Mouse (Mus musculus) gastrocnemius, adult 2 months (tissue): ENCODE measurements around the gene Olfr221. TPM values are rescaled to one million over a fixed set of nuclear protein-coding genes. Genes with fewer than 3 reads are reported as not detected.

Experiments used
- DNase-seq: peaks from one replicate; pipeline ENCODE4 v3.0.0; 2022
- H3K27ac ChIP-seq: fragments of 200-600 bp; 2 replicates; pipeline ENCODE4 v1.8.1; 2022; ENCODE audit warnings: mild to moderate bottlenecking
- H3K4me3 ChIP-seq: fragments of 200-600 bp; 2 replicates; pipeline ENCODE4 v1.8.1; 2022; ENCODE audit warnings: mild to moderate bottlenecking, moderate library complexity
- CTCF ChIP-seq: fragments of 200-600 bp; IDR thresholded peaks from 2 replicates; pipeline ENCODE4 v1.8.1; 2022; ENCODE audit warnings: antibody characterized with exemption, mild to moderate bottlenecking, moderate library complexity
- intact Hi-C: fragments of 180-260 bp; cut with DNase I; formaldehyde crosslinking; loops from one replicate; pipeline ENCODE4 v1.15.1; 2025
- total RNA-seq, 2 experiments: library from RNA; stranded (reverse); gene quantifications; 2 replicates each; pipeline ENCODE4 v1.2.3; 2021

Olfr221 gene
- total RNA-seq, 2 experiments from 2014 or later = not detected

DNA sequence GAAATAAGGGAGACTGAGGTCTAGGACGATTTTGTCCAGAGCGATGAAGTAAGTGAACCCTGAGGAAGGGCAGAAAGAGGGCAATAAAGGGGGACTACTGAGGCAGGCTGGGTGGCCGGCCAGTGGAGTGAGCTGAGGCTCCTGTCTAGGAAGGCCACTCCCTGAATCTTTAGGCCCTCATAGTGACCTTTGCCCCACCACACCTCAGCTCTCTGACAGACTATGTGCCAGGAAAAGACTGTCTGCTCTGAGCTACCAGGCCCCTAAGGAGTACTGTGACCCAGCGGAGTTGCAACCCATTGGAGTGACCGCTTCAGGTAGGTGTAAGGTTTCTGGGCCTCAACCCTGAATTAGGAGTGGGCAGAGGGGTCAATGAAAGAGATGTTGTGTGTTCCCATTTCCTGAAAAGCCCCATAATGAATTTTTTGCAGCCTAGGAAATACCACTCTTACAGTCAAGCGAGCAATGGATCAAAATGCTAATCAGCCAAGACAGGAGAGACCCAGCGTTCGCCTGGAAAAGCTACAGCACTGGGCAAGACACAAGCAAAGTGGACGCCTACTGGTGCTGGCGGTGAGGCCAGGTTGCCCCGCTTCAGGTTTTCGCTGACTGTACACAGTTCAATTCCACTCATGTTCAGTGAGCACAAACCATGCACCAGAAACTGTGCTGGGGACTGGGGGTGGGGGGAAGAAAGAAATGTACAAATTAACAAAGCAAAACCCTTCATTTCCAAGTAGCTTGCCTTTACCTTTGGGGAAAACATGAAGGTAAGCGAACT lies 25.4 kb downstream of the Olfr221 start:
- intact Hi-C loops = no loop called here
- TF ChIP-seq CTCF = no peak
- no peak overlapping the region for H3K4me3 ChIP-seq
- H3K27ac ChIP-seq = peak overlapping the region; percentile 91; the same call in 1 of the 2 replicates
- no peak for DNase-seq

DNA sequence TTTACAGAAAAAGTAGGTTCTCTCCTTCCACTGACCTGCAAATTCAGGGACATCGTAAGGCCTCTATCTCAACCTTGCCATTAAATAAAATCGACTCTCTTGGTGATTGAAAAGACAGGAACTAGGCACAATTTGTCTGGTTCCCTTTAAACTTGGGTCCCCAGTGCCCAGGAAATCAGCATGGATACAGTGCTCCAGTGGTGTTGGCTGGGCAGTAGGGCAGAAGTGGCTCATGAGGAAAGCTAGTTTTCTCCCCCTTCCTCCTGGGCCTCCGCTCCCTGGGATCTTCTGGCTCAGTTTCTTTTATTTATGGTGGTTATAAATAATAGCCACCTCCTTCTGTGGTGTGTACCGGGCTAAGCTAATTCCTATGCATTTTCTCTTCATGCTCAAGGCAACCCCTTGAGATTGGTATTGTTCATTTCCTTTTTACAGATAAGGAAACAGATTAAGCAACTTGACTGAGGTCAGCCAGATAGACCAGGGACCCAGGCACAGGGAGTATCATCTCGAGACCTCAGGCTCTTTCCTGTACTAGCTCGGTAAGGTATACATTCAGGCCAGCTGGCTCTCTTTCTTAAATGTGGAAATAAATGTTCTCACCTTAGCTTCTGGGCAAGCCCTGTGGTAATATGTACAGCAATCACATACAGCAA lies 26.7 kb downstream of the Olfr221 start, which contains the start of gene Tmem253:
Gene Tmem253, plus strand, starts transcription at position 214 of the 656 bp plus-strand sequence.
- Histone ChIP-seq H3K27ac (peak within 1 kb of the TSS; percentile 91), H3K4me3 (peak within 1 kb of the TSS; percentile 83)
- intact Hi-C loops = no loop called here
- no peak for TF ChIP-seq CTCF
- no peak for DNase-seq

DNA sequence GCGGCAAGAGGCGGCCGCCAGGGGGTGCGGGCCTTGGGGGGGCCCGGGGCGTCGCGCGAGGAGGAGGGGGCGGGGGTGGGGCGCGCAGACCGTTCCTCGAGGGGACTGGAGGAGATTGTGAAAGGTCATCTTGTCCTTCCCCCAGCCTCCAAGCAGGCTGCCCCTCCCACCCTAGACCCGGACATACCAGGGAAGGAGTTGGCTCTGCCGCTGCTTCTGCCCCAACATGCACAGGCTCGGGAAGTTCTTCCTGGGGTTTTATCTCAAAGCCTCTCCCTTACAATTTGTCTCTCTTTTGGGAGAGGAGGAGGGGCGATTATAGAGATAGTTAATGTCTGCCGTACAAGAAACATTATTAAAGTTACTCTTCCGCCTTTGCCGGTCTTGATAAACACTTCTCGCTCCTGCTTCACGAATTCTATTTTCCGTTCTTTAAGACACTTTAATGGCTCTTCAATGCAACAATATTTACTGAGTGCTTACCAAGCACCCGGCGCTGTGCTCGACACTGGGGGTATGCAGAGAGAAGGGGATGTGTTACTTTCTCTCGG lies 27.4 kb downstream of the Olfr221 start:
- Histone ChIP-seq H3K4me3 (peak overlapping the region; percentile 83), H3K27ac (peak overlapping the region; percentile 91)
- 0 out of 2 replicates have a peak, but pooled peaks have one; percentile 3 for TF ChIP-seq CTCF
- intact Hi-C loops = no loop called here
- peak; percentile 70 for DNase-seq

DNA sequence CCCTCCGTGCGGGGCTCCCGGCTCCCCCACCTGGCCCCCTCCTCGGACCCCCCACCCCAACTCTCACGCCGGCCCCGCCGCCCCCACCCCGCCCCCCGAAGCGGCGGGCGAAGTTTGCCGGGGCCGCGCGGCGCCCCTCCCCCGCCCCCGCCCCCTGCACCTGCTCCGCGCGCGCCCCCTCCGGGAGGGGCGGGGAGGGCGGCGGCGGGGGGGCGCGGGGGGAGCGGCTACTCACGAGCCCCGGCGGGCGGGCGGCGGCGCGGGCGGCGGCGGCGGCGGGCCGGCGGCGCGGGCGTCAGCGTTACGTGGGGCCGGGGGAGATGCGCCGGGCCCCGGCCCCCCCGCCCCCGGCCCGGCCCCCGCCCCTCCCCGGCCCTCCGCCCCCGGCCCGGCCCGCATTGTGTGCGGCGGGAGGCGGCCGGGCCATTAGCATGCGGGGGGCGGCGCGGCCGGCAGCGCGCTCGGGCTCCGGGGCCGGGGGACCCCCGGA lies 27.9 kb downstream of the Olfr221 start:
- intact Hi-C loops = no loop called here
- Histone ChIP-seq H3K27ac (peak overlapping the region; percentile 91), H3K4me3 (peak overlapping the region; percentile 83)
- TF ChIP-seq CTCF = no peak
- peak; percentile 49 for DNase-seq

DNA sequence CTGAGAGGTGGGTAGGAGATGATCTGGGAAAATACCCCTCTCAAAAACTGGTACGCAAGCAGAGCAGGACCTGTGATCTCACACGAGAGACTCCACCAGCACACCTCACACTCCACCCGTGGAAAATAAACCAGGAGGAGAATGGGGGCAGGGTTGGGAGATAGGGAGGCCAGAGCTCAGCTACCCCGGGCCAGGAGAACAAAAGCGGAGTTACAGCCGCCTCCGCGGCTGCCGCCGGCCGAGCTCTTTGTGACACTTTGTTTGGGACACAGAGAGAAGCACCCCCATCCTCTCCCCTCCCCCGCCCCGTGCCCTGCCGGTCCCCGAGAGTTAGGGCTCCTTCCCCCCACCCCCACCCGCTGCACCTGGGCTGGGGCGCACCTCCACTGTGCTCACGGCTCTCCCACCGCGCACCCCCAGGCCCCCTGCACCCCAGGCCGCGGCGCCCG lies 28.5 kb downstream of the Olfr221 start:
- Histone ChIP-seq H3K27ac (peak overlapping the region; percentile 74), H3K4me3 (peak overlapping the region; percentile 83)
- TF ChIP-seq CTCF = no peak
- intact Hi-C loops = no loop called here
- peak; percentile 46 for DNase-seq

DNA sequence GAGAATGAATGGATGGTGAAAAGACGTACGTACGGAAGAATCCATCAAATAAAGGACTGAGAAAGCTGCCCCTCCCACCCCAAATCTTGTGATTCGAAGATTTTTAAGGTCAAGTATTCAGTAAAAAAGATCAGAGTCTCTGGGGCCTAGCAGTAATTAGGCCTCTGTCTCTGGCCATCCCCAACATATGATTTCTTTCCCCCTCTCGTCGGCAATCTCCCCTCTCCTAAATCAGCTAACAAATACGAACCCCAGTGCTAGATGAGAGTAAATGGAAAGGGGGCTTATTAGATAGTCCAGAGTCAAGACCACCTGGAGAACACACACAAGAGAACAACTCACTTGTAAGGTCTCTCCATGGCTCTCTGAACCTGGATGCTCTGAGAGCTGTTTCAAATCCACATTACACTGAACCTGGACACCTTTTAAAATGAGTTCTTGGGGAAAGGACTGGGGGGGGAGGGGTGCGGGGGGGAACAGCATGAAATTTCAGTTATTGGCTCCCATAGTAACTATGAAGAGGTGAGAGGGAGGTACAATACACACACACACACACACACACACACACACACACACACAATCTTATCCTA lies 29.1 kb downstream of the Olfr221 start:
- H3K4me3 ChIP-seq = no peak overlapping the region
- no peak for TF ChIP-seq CTCF
- peak overlapping the region; percentile 74 for H3K27ac ChIP-seq
- intact Hi-C loops = no loop called here
- DNase-seq = no peak

DNA sequence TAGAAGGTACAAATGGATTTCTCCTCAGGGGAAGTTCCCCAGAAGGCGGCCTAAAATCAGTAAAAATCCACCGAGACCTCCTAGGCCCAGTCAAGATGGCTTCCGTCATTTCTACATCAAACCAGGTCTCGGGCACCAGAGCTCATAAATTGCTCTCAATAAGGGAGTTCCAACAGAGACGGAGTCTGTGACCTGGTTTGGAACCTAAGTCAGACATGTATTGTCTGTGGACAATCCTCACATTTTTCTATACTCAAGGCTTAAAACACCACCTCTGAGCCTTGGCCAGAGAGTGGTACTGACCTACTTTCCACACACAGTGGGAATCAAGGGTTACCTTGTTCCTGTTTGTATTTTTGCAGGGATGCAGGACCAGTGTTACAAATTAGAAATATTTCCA lies 29.7 kb downstream of the Olfr221 start:
- Histone ChIP-seq H3K4me3 (no peak overlapping the region), H3K27ac (peak overlapping the region; percentile 40)
- no peak for DNase-seq
- intact Hi-C loops = no loop called here
- no peak for TF ChIP-seq CTCF

DNA sequence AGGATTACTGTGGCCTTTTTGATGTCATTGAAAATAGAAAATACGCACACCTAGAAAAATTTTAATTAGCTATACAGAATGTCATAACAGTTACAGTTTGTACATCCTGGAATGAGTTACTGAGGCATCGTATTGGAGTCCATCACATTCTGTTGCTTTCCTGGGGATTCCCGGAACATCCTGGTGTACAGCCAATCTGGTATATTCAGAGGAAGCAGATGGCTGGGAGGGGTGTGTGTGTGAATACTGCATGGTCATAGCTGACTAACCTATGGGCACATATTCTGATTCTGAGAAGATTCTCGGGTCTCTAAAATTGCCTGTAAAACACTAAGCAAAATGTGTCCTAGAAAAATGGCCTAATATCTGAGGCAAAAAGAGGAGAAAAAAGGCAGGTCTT lies 30.2 kb downstream of the Olfr221 start:
- no peak for TF ChIP-seq CTCF
- DNase-seq = no peak
- Histone ChIP-seq H3K27ac (no peak overlapping the region), H3K4me3 (no peak overlapping the region)
- intact Hi-C loops = no loop called here

DNA sequence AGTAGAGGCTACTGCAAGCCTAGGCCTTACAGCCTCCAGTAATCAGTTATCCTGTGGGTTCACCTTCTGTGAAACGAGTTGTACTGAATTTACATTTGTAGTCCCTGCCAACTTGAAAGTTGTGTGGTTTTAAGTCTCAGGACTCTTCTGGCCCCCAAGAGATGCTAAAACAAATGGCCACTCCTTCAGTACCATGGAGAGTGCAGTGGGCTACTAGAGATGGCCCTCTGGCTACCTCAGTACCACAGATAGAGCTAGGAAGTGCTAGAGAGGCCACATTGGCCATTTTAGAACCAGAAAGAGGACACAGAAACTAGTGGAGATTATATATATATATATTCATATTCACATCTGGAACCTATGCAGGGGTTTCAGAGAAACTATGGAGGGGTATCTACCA lies 30.6 kb downstream of the Olfr221 start:
- Histone ChIP-seq H3K4me3 (no peak overlapping the region), H3K27ac (no peak overlapping the region; the same call in 1 of the 2 replicates)
- intact Hi-C loops = no loop called here
- TF ChIP-seq CTCF = no peak
- DNase-seq = no peak

DNA sequence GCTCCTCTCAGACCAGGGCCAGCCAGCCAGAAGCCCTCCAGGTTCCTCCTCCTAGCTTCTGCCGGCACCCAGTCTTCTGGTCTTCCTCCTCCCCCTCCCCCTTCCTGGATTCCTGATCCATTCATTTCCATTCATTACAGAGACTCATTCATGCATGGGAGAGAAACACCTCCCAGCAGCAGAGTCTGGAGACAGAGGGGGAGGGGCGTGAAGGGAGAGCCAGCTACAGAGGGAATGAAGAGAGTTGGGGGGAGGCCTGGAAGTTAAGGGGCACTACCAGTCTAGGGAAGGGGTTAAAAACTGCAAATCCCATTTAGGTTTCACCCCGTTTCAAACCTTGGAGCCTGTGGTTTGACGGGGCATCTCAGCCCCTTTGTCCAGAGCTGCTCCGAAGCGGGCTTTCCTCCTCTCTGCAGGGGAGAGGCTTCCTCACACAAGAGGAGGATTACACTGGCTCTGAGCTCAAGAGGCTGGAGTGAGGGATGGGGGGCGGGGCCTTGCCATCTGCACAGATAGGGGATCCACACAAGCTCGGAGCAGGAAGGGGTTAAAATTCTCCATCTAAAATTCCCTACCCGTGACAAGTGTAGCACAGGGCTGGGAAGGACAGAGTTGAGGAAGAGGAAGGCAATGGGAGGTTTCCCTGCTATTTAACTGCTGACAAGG lies 31.7 kb downstream of the Olfr221 start:
- no peak for TF ChIP-seq CTCF
- Histone ChIP-seq H3K4me3 (no peak overlapping the region), H3K27ac (no peak overlapping the region)
- DNase-seq = no peak
- intact Hi-C loops = no loop called here

DNA sequence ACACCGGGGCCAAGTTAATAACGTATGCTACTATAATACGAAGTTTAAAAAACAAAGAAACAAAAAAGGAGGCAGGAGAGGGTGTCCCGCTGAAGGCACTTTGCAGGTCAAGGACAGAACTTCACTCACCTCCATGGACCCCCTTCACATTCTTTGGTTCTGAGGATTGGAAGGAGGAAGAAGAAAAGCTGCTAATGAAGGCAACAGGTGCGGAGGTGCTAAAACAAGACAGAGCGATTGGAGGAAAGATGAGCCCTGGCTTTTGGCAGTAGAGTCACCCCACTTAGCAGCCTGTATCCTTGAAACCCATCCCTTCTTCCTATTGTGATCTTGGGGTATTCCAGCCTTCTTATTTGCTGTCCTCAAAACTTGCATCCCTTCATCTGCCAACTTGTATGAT lies 32.4 kb downstream of the Olfr221 start:
- intact Hi-C loops = loop anchor here (5.0 kb wide), 2 partner anchors 108 to 123 kb away; no protein-coding TSS in a partner anchor
- Histone ChIP-seq H3K4me3 (no peak overlapping the region), H3K27ac (no peak overlapping the region)
- no peak for TF ChIP-seq CTCF
- DNase-seq = no peak

DNA sequence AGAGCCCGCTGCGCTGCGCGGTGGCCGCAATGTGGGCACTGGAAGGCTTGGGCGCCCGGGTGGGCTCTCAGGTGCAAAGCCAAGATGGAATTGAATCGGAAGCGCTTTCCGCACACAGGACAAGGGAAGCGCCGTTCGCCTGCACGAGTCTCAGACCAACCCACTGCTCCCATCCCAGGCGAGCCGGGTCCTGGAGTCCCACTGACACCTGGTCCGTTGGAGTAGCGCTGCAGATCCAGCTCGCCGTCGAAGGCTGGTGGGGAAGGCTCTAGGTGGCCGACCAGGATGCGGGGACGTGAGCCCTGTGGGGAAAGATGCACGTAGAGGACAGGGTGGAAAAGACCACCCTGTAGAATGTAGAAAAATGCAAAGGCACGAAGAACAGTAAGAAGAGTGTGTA lies 32.9 kb downstream of the Olfr221 start:
- no peak overlapping the region for H3K27ac ChIP-seq
- no peak for DNase-seq
- intact Hi-C loops = loop anchor here (5.0 kb wide), 2 partner anchors 107 to 122 kb away; no protein-coding TSS in a partner anchor
- 0 out of 2 replicates have a peak overlapping the region, but pooled peaks have one; percentile 1 for H3K4me3 ChIP-seq
- TF ChIP-seq CTCF = no peak
